Mouse (Mus musculus) CH12.LX (cell line): Measurements from ENCODE around the gene Rrp12. TPM values are rescaled to one million over a fixed set of nuclear protein-coding genes. Genes with fewer than 3 reads are reported as not detected.
A peak's percentile ranks its signal among the peaks of the same experiment; 100 is the strongest.
"Not testable (repeated sequence)": the region's sequence is repeated elsewhere in the genome, so short reads cannot be mapped to it uniquely, and the experiment has no call there.

Source experiments
- DNase-seq: peaks from one replicate; pipeline ENCODE4 v3.0.0-alpha.2; 2013; ENCODE audit errors: extremely low read depth
- H3K27ac ChIP-seq: 2 replicates; pipeline ENCODE4 v1.5.1; 2012; ENCODE audit warnings: low read depth, mild to moderate bottlenecking, control low read depth, moderate library complexity; ENCODE audit not compliant: insufficient read depth
- H3K27me3 ChIP-seq: replicated peaks from 2 replicates; pipeline ENCODE3; 2012; ENCODE audit warnings: inconsistent platforms
- H3K36me3 ChIP-seq, 2 experiments: replicated peaks in 1 of 2; 2 replicates each; pipeline versions ENCODE3 to v1.6.1; 2012; ENCODE audit warnings: inconsistent platforms in 1 of 2, low read length in 1 of 2, mild to moderate bottlenecking in 1 of 2, mixed read lengths in 1 of 2, moderate library complexity in 1 of 2; ENCODE audit not compliant: control insufficient read depth in 1 of 2, insufficient read depth in 1 of 2
- H3K4me1 ChIP-seq, 2 experiments: 2 replicates each; pipeline ENCODE4 v1.6.1; 2012; ENCODE audit warnings: inconsistent platforms in 1 of 2, moderate library complexity in 1 of 2; ENCODE audit not compliant: insufficient read depth in 2 of 2, control insufficient read depth in 1 of 2
- H3K4me2 ChIP-seq: 2 replicates; pipeline ENCODE4 v1.6.1; 2012; ENCODE audit warnings: low read depth, mild to moderate bottlenecking, control low read depth; ENCODE audit not compliant: poor library complexity, insufficient read depth, severe bottlenecking
- H3K4me3 ChIP-seq, 3 experiments: fragments of 150-350 bp in 1 of 3; sonication (generic) in 1 of 3; replicated peaks in 1 of 3; 2 replicates each; pipeline versions ENCODE3 to v1.5.1; 2011 to 2012; ENCODE audit warnings: low read depth in 2 of 3, low read length in 2 of 3, mild to moderate bottlenecking in 2 of 3, moderate library complexity in 2 of 3, control low read depth in 1 of 3, improper control_type of control experiment in 1 of 3, inconsistent platforms in 1 of 3, mixed read lengths in 1 of 3; ENCODE audit not compliant: poor library complexity in 1 of 3
- H3K79me2 ChIP-seq: replicated peaks from 2 replicates; pipeline ENCODE4 v1.6.1; 2012; ENCODE audit warnings: mild to moderate bottlenecking, moderate library complexity; ENCODE audit not compliant: control insufficient read depth, poor library complexity, insufficient read depth, severe bottlenecking; ENCODE audit errors: extremely low read depth
- H3K9ac ChIP-seq: 2 replicates; pipeline ENCODE4 v1.6.1; 2012; ENCODE audit warnings: low read depth, mild to moderate bottlenecking, control low read depth, moderate library complexity; ENCODE audit not compliant: insufficient read depth
- H3K9me3 ChIP-seq: replicated peaks from 2 replicates; pipeline ENCODE3; 2012; ENCODE audit warnings: low read length, inconsistent platforms, mixed read lengths
- BHLHE40 ChIP-seq: IDR thresholded peaks from 2 replicates; pipeline ENCODE4 v1.6.1; 2011; ENCODE audit warnings: mild to moderate bottlenecking, low read depth, low read length, improper control_type of control experiment
- CHD1 ChIP-seq: IDR thresholded peaks from 2 replicates; pipeline ENCODE4 v1.6.1; 2012; ENCODE audit warnings: low read depth, low read length, improper control_type of control experiment, inconsistent platforms
- CTCF ChIP-seq, 2 experiments: IDR thresholded peaks in 1 of 2; conservative IDR thresholded peaks in 1 of 2; 2 replicates each; pipeline ENCODE4 v1.5.1; 2011 to 2012; ENCODE audit warnings: low read depth in 2 of 2, low read length in 2 of 2, improper control_type of control experiment in 1 of 2, inconsistent platforms in 1 of 2, mild to moderate bottlenecking in 1 of 2, moderate library complexity in 1 of 2
- E2F4 ChIP-seq: IDR thresholded peaks from 2 replicates; pipeline ENCODE4 v1.6.1; 2011; ENCODE audit warnings: low read depth, low read length, improper control_type of control experiment; ENCODE audit not compliant: insufficient replicate concordance
- IRF4 ChIP-seq: IDR thresholded peaks from 2 replicates; pipeline ENCODE4 v1.6.1; 2014; ENCODE audit warnings: low read depth, mild to moderate bottlenecking, inconsistent platforms, low read length, improper control_type of control experiment
- MYC ChIP-seq: IDR thresholded peaks from 2 replicates; pipeline ENCODE4 v1.6.1; 2011; ENCODE audit warnings: low read depth, mild to moderate bottlenecking, improper control_type of control experiment, low read length
- NRF1 ChIP-seq: IDR thresholded peaks from 2 replicates; pipeline ENCODE4 v1.6.1; 2014; ENCODE audit warnings: low read depth, mild to moderate bottlenecking, inconsistent platforms, low read length, improper control_type of control experiment, moderate library complexity
- POLR2A ChIP-seq: IDR thresholded peaks from 2 replicates; pipeline ENCODE4 v1.6.1; 2011; ENCODE audit warnings: low read depth, mild to moderate bottlenecking, improper control_type of control experiment, low read length
- POLR2AphosphoS2 ChIP-seq: IDR thresholded peaks from 2 replicates; pipeline ENCODE4 v1.6.1; 2011; ENCODE audit warnings: low read depth, low read length, improper control_type of control experiment
- RAD21 ChIP-seq: IDR thresholded peaks from 2 replicates; pipeline ENCODE4 v1.6.1; 2011; ENCODE audit warnings: low read depth, mild to moderate bottlenecking, low read length, improper control_type of control experiment, moderate library complexity
- RCOR1 ChIP-seq: conservative IDR thresholded peaks from 2 replicates; pipeline ENCODE4 v1.6.1; 2012; ENCODE audit warnings: low read depth, mild to moderate bottlenecking, inconsistent platforms, low read length, improper control_type of control experiment
- SIN3A ChIP-seq: IDR thresholded peaks from 2 replicates; pipeline ENCODE4 v1.6.1; 2012; ENCODE audit warnings: low read length, improper control_type of control experiment, inconsistent platforms
- UBTF ChIP-seq: IDR thresholded peaks from 2 replicates; pipeline ENCODE4 v1.6.1; 2012; ENCODE audit warnings: low read depth, mild to moderate bottlenecking, inconsistent platforms, low read length, improper control_type of control experiment, moderate library complexity
- USF2 ChIP-seq: conservative IDR thresholded peaks from 2 replicates; pipeline ENCODE4 v1.6.1; 2011; ENCODE audit warnings: low read depth, low read length, improper control_type of control experiment
- ZKSCAN1 ChIP-seq: IDR thresholded peaks from 2 replicates; pipeline ENCODE4 v1.6.1; 2012; ENCODE audit warnings: low read depth, inconsistent platforms, low read length, improper control_type of control experiment, borderline replicate concordance
- ZMIZ1 ChIP-seq: IDR thresholded peaks from 2 replicates; pipeline ENCODE4 v1.6.1; 2012; ENCODE audit warnings: low read depth, mild to moderate bottlenecking, inconsistent platforms, low read length, improper control_type of control experiment
- dilution Hi-C: fragments of 300-500 bp; cut with MboI; formaldehyde crosslinking; loops from 2 replicates; pipeline ENCODE4 v1.14.3; 2020; ENCODE audit warnings: low sequenced_read_pairs; ENCODE audit not compliant: extremely low pct_unique_long_range_greater_than_20kb, extremely low pct_ligation_motif_present
- in situ Hi-C: fragments of 300-500 bp; cut with MboI; formaldehyde crosslinking; loops from 3 replicates; pipeline ENCODE4 v1.14.3; 2019; ENCODE audit warnings: low sequenced_read_pairs, low pct_ligation_motif_present, low pct_unique_long_range_greater_than_20kb, mixed read lengths
- polyA plus RNA-seq: library from polyadenylated mRNA; unstranded; fragments of >175 nt; gene quantifications from 2 replicates; pipeline ENCODE4 v1.2.1, GENCODE M21; 2012; ENCODE audit warnings: low read depth; ENCODE audit not compliant: insufficient read length
- total RNA-seq, 2 experiments: library from RNA; depleted of rRNA; stranded (reverse); fragments of 300-350 nt in 1 of 2; fragments of >200 nt in 1 of 2; gene quantifications; 2 replicates each; pipeline ENCODE4 v1.2.3; 2012 to 2014

Rrp12 gene
- total and polyA plus RNA-seq, 3 experiments = 20.1 to 64.3 (median 42.5) TPM

DNA sequence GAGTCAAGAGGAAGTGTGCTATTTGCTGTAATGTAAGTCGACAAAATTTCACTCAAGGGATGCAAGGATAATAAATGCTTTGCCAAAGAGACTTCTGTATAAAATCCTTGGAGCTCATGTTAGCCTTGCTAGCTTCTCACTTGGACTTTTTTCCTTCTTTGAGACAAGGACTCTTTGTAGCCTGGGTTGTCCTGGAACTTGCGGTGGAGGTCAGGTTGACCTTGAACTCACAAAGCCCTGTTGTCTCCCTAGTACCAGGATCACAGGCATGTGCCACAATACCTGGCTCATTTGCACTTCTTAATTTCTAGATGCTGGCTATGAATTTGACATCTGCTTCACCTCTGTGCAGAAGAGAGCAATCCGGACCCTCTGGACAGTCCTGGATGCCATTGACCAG, 19.3 kb upstream of the Rrp12 start:
- H3K4me2 ChIP-seq = no peak overlapping the region
- H3K9ac ChIP-seq = no peak overlapping the region
- H3K9me3 ChIP-seq = no peaks in the 10 kb centered on the region
- H3K27me3 ChIP-seq = no peaks in the 10 kb centered on the region
- peaks cover 6 to 20% of the 10 kb centered on the region in 2 experiments; a peak in 2 of 4 replicates for H3K4me1 ChIP-seq
- no peak overlapping the region for H3K4me3 ChIP-seq
- H3K79me2 ChIP-seq = peaks cover 42% of the 10 kb centered on the region
- DNase-seq = no peak
- dilution Hi-C loops (no loop called here), in situ Hi-C loops (no loop called here)
- H3K36me3 ChIP-seq = peaks cover 41 to 55% of the 10 kb centered on the region in 2 experiments
- no peak for TF ChIP-seq ZKSCAN1
- no peak for TF ChIP-seq IRF4
- no peak for TF ChIP-seq UBTF
- no peak for TF ChIP-seq RCOR1
- no peak for TF ChIP-seq MYC
- no peak for TF ChIP-seq SIN3A
- no peak for TF ChIP-seq POLR2A
- TF ChIP-seq NRF1 = no peak
- TF ChIP-seq CHD1 = no peak
- no peak for TF ChIP-seq E2F4
- no peak for TF ChIP-seq BHLHE40
- no peak for TF ChIP-seq POLR2AphosphoS2
- no peak for TF ChIP-seq RAD21
- no peak for TF ChIP-seq ZMIZ1
- no peak for TF ChIP-seq USF2
- TF ChIP-seq CTCF (conservative IDR thresholded peaks at IDR 0.05 in 1 of 2, IDR thresholded peaks at IDR 0.05 in 1 of 2; ENCODE audit: low read depth in 2 of 2, low read length in 2 of 2) = no peak
- H3K27ac ChIP-seq = no peak overlapping the region

DNA sequence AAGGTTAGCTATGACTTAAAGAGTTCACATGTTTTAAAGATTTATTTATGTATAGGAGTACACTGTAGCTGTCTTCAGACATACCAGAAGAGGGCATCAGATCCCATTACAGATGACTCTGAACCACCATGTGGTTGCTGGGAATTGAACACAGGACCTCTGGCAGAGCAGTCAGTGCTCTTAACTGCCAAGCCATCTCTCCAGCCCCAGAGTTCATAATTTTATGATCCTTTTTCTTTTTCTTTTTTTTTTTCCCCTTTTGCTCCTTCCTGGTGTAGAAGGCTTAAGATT, 18.6 kb upstream of the Rrp12 start:
- peak overlapping the region; percentile 21; the same call in 1 of the 2 replicates for H3K4me2 ChIP-seq
- H3K27ac ChIP-seq, DNase-seq, dilution Hi-C loops, in situ Hi-C loops, H3K9me3 ChIP-seq, H3K27me3 ChIP-seq: not testable (repeated sequence)
- peaks cover 36 to 49% of the 10 kb centered on the region in 2 experiments for H3K36me3 ChIP-seq
- peak overlapping the region in 2 of 3 experiments; percentile 96 to 99 for H3K4me3 ChIP-seq
- TF ChIP-seq CTCF (conservative IDR thresholded peaks at IDR 0.05 in 1 of 2, IDR thresholded peaks at IDR 0.05 in 1 of 2; ENCODE audit: low read depth in 2 of 2, low read length in 2 of 2) (peak in 1 of 2 experiments; percentile 33; a peak in 2 of 4 replicates), MYC (peak; percentile 55)
- H3K4me1 ChIP-seq = peaks cover 6 to 20% of the 10 kb centered on the region in 2 experiments; a peak in 2 of 4 replicates
- H3K79me2 ChIP-seq = peaks cover 42% of the 10 kb centered on the region
- H3K9ac ChIP-seq = peak overlapping the region; percentile 80; the same call in 1 of the 2 replicates
